Mouse (Mus musculus): ENCODE results near the gene D1Ertd622e. TPM values are rescaled to one million over a fixed set of nuclear protein-coding genes. Genes with fewer than 3 reads are reported as not detected.
A peak's percentile ranks its signal among the peaks of the same experiment; 100 is the strongest.
"Not testable (repeated sequence)": the region's sequence is repeated elsewhere in the genome, so short reads cannot be mapped to it uniquely, and the experiment has no call there.

Gene D1Ertd622e
- polyA plus RNA-seq, 1 experiment: 49.4 TPM

- no peak for TF ChIP-seq POLR2A (IDR thresholded peaks at IDR 0.05; ENCODE audit: low read depth, low read length)
- TF ChIP-seq CTCF (IDR thresholded peaks at IDR 0.05; ENCODE audit: extremely low read depth, insufficient read length, insufficient replicate concordance, low read depth, low read length): no peak
- Histone ChIP-seq H3K27me3 (ENCODE audit: control insufficient read depth, insufficient read depth, low read length) (no peaks in the 10 kb centered on the region), H3K36me3 (ENCODE audit: control insufficient read depth, insufficient read depth, low read length) (no peaks in the 10 kb centered on the region), H3K27ac (ENCODE audit: insufficient read depth, low read depth, low read length) (no peak overlapping the region), H3K4me1 (ENCODE audit: control insufficient read depth, insufficient read depth, insufficient read length, low read length) (peaks cover 4% of the 10 kb centered on the region; the same call in 1 of the 2 replicates), H3K4me3 (ENCODE audit: low read depth, low read length) (no peak overlapping the region)
- WGBS: 49% methylated on average over 4 of the region's 4 CpGs
Observed at GRCm38 (mm10) chr1:97583085-97583484, 78.8 kb downstream of the D1Ertd622e start.

- peaks cover 13% of the 10 kb centered on the region; the same call in 1 of the 2 replicates for H3K4me1 ChIP-seq (ENCODE audit: control insufficient read depth, insufficient read depth, insufficient read length, low read length)
- H3K36me3 ChIP-seq (ENCODE audit: control insufficient read depth, insufficient read depth, low read length); H3K4me3 ChIP-seq (ENCODE audit: low read depth, low read length); H3K27me3 ChIP-seq (ENCODE audit: control insufficient read depth, insufficient read depth, low read length): not testable (repeated sequence)
- peak overlapping the region; percentile 93 for H3K27ac ChIP-seq (ENCODE audit: insufficient read depth, low read depth, low read length)
Observed at GRCm38 (mm10) chr1:97580680-97581079, 81.2 kb downstream of the D1Ertd622e start.

GRCm38 (mm10) chr1:97580270-97580669 lies 81.6 kb downstream of the D1Ertd622e start:
- TF ChIP-seq POLR2A (IDR thresholded peaks at IDR 0.05; ENCODE audit: low read depth, low read length) (no peak), CTCF (IDR thresholded peaks at IDR 0.05; ENCODE audit: extremely low read depth, insufficient read length, insufficient replicate concordance, low read depth, low read length) (no peak)
- Histone ChIP-seq H3K4me1 (ENCODE audit: control insufficient read depth, insufficient read depth, insufficient read length, low read length) (peaks cover 13% of the 10 kb centered on the region; the same call in 1 of the 2 replicates), H3K27ac (ENCODE audit: insufficient read depth, low read depth, low read length) (peak overlapping the region; percentile 93)

DNA sequence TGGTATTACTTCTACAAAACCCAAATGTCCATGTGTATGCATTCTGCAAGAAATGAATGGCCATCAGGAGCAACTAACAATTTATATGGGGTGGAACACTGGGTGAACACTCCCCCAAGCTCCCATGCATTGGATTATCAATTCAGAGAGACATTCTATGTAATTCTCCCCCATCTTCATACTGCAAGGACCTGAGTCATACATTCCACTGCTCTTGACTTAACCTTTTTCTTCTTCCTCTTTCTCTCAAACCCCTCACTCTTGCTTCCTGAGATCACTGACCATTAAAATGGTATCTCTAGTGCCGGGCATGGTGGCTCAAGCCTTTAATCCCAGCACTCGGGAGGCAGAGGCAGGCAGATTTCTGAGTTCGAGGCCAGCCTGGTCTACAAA lies 83.9 kb downstream of the D1Ertd622e start:
- Histone ChIP-seq H3K27ac (ENCODE audit: insufficient read depth, low read depth, low read length) (peak overlapping the region; percentile 87), H3K36me3 (ENCODE audit: control insufficient read depth, insufficient read depth, low read length) (no peaks in the 10 kb centered on the region), H3K4me1 (ENCODE audit: control insufficient read depth, insufficient read depth, insufficient read length, low read length) (peaks cover 13% of the 10 kb centered on the region; the same call in 1 of the 2 replicates), H3K27me3 (ENCODE audit: control insufficient read depth, insufficient read depth, low read length) (no peaks in the 10 kb centered on the region), H3K4me3 (ENCODE audit: low read depth, low read length) (no peak overlapping the region)
- TF ChIP-seq POLR2A (IDR thresholded peaks at IDR 0.05; ENCODE audit: low read depth, low read length) (no peak), CTCF (IDR thresholded peaks at IDR 0.05; ENCODE audit: extremely low read depth, insufficient read length, insufficient replicate concordance, low read depth, low read length) (no peak)
- 88% methylated on average over 3 of the region's 3 CpGs for WGBS

More at GRCm38 (mm10) chr1:97580270-97580669, 81.6 kb downstream of the D1Ertd622e start:
- H3K27me3 ChIP-seq (ENCODE audit: control insufficient read depth, insufficient read depth, low read length): no peaks in the 10 kb centered on the region
- no peaks in the 10 kb centered on the region for H3K36me3 ChIP-seq (ENCODE audit: control insufficient read depth, insufficient read depth, low read length)
- 40% methylated on average over 3 of the region's 3 CpGs for WGBS
- H3K4me3 ChIP-seq (ENCODE audit: low read depth, low read length): 0 out of 2 replicates have a peak overlapping the region, but pooled peaks have one; percentile 18

DNA sequence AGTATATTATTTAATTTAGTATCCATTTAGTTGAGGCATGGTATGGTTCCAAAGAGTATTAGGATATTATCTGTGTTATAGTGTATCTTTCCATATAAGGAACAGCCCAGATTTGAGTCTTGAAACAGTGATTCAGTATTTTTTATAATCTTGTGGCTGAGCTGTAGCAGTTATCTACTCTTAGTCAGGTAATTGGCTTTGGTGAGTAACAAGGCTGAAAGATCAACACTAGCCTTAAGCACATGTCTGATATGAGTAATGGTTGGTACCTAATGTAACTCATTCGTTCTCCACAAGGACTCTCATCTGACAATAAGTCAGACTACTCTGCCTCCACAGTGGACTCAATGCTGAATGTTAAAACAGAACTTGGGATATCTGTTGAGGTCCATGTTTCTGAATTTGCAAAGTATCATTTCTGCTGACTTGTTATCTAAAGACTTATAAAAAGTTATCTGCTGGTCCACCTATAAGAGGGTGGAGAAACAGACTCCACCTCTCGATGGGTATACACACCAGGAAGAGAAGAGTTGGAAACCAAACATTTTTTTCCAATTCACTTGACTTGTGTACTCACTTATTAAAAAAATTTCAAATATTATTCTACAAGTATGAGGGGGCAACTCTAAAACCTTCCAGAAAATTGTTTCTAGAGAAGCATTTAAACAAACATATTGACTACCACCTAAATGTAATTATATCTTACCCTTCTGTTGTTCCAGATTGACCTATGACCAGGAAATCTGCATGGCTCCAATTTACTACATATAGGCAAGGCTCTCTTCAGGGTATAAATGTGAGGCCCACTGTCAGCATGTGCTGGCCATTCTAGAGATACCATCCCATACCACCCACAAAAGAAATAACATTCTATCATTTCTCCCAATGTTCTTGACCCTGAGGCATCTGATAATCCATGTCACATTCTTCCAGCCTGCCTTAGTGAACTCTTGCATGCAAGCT lies 84.5 kb downstream of the D1Ertd622e start:
- no peaks in the 10 kb centered on the region for H3K27me3 ChIP-seq (ENCODE audit: control insufficient read depth, insufficient read depth, low read length)
- H3K4me3 ChIP-seq (ENCODE audit: low read depth, low read length): no peak overlapping the region
- peaks cover 13% of the 10 kb centered on the region; the same call in 1 of the 2 replicates for H3K4me1 ChIP-seq (ENCODE audit: control insufficient read depth, insufficient read depth, insufficient read length, low read length)
- no peaks in the 10 kb centered on the region for H3K36me3 ChIP-seq (ENCODE audit: control insufficient read depth, insufficient read depth, low read length)
- TF ChIP-seq POLR2A (IDR thresholded peaks at IDR 0.05; ENCODE audit: low read depth, low read length): no peak
- no peak for TF ChIP-seq CTCF (IDR thresholded peaks at IDR 0.05; ENCODE audit: extremely low read depth, insufficient read length, insufficient replicate concordance, low read depth, low read length)
- 33% methylated on average over 2 of the region's 2 CpGs for WGBS
- peak overlapping the region; percentile 87 for H3K27ac ChIP-seq (ENCODE audit: insufficient read depth, low read depth, low read length)

- WGBS: 69% methylated on average over 3 of the region's 3 CpGs
- Histone ChIP-seq H3K4me3 (ENCODE audit: low read depth, low read length) (no peak overlapping the region), H3K36me3 (ENCODE audit: control insufficient read depth, insufficient read depth, low read length) (no peaks in the 10 kb centered on the region), H3K4me1 (ENCODE audit: control insufficient read depth, insufficient read depth, insufficient read length, low read length) (peaks cover 13% of the 10 kb centered on the region; the same call in 1 of the 2 replicates), H3K27me3 (ENCODE audit: control insufficient read depth, insufficient read depth, low read length) (no peaks in the 10 kb centered on the region), H3K27ac (ENCODE audit: insufficient read depth, low read depth, low read length) (peak overlapping the region; percentile 54)
- TF ChIP-seq CTCF (IDR thresholded peaks at IDR 0.05; ENCODE audit: extremely low read depth, insufficient read length, insufficient replicate concordance, low read depth, low read length): no peak
- TF ChIP-seq POLR2A (IDR thresholded peaks at IDR 0.05; ENCODE audit: low read depth, low read length): no peak
Observed at GRCm38 (mm10) chr1:97576576-97576975, 85.3 kb downstream of the D1Ertd622e start.

- Histone ChIP-seq H3K4me3 (ENCODE audit: low read depth, low read length) (no peak overlapping the region), H3K27me3 (ENCODE audit: control insufficient read depth, insufficient read depth, low read length) (no peaks in the 10 kb centered on the region), H3K36me3 (ENCODE audit: control insufficient read depth, insufficient read depth, low read length) (no peaks in the 10 kb centered on the region), H3K4me1 (ENCODE audit: control insufficient read depth, insufficient read depth, insufficient read length, low read length) (peaks cover 1% of the 10 kb centered on the region; the same call in 1 of the 2 replicates), H3K27ac (ENCODE audit: insufficient read depth, low read depth, low read length) (no peak overlapping the region)
- TF ChIP-seq POLR2A (IDR thresholded peaks at IDR 0.05; ENCODE audit: low read depth, low read length) (no peak), CTCF (IDR thresholded peaks at IDR 0.05; ENCODE audit: extremely low read depth, insufficient read length, insufficient replicate concordance, low read depth, low read length) (no peak)
- WGBS: 65% methylated on average over 9 of the region's 9 CpGs
Observed at GRCm38 (mm10) chr1:97570814-97571213, 91.1 kb downstream of the D1Ertd622e start.
